Mouse (Mus musculus) small intestine, adult 2 months (tissue): ENCODE measurements at regions not wholly inside any gene's neighbourhood (a gene's known extent, or its start where the extent isn't known, plus 50 kb on each side); places are given as distances from the start of the nearest gene placed in this dataset.

Experiments used
- H3K27ac ChIP-seq: fragments of 200-500 bp; 2 replicates; pipeline ENCODE4 v1.5.1; 2012; ENCODE audit warnings: low read depth, low read length, control low read depth, inconsistent platforms; ENCODE audit not compliant: insufficient read depth
- H3K27me3 ChIP-seq: fragments of 200-500 bp; 2 replicates; pipeline ENCODE4 v1.6.1; 2012; ENCODE audit warnings: mild to moderate bottlenecking, moderate library complexity, low read length, inconsistent platforms; ENCODE audit not compliant: control insufficient read depth, insufficient read depth
- H3K36me3 ChIP-seq: fragments of 200-500 bp; 2 replicates; pipeline ENCODE4 v1.6.1; 2012; ENCODE audit warnings: mild to moderate bottlenecking, low read length, control low read depth, inconsistent platforms; ENCODE audit not compliant: control insufficient read depth, insufficient read depth
- H3K4me1 ChIP-seq: fragments of 200-500 bp; 2 replicates; pipeline ENCODE4 v1.6.1; 2012; ENCODE audit warnings: low read length, inconsistent platforms, mixed read lengths; ENCODE audit not compliant: control insufficient read depth, insufficient read depth, insufficient read length
- H3K4me3 ChIP-seq: fragments of 200-500 bp; 2 replicates; pipeline ENCODE4 v1.5.1; 2012; ENCODE audit warnings: low read depth, mild to moderate bottlenecking, control low read depth, inconsistent platforms, low read length, moderate library complexity
- CTCF ChIP-seq: fragments of 200-500 bp; IDR thresholded peaks from 2 replicates; pipeline ENCODE4 v1.5.1; 2012; ENCODE audit warnings: low read depth, mild to moderate bottlenecking, control low read depth, inconsistent platforms, low read length, moderate library complexity, mixed read lengths; ENCODE audit not compliant: insufficient replicate concordance, insufficient read length; ENCODE audit errors: extremely low read depth
- POLR2A ChIP-seq: fragments of 200-500 bp; IDR thresholded peaks from 2 replicates; pipeline ENCODE4 v1.6.1; 2012; ENCODE audit warnings: low read depth, mild to moderate bottlenecking, control low read depth, inconsistent platforms, low read length, moderate library complexity
- WGBS: fragments of 180-500 bp; shearing (Covaris S2); methylation state at CpG from one replicate; pipeline ENCODE4 v1.1.7; 2018; 5-methylcytosine and 5-hydroxymethylcytosine counted together

DNA sequence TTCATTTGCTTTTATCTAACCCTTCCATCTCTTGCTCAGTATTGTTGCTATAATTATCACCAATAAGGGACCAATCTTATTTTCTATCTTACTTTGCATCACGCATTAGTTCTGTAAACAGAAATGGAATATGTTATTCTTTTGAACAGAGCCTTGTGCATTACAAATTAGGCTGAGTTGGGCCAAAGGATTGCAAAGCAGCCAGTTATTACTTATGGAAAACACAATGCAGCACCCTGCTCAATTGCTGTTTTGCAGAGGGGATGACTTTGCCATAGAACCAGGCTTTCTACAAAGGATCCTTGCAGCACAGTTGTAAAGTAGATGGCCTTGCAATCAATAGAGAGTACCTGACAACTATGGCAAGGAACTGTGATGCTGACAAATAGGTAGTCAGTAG lies 364.3 kb downstream of the Ppargc1a start:
- Histone ChIP-seq H3K4me3 (no peak overlapping the region), H3K4me1 (no peaks in the 10 kb centered on the region), H3K27me3 (no peaks in the 10 kb centered on the region), H3K27ac (no peak overlapping the region), H3K36me3 (no peaks in the 10 kb centered on the region)
- TF ChIP-seq CTCF, result no peak
- TF ChIP-seq POLR2A, result no peak
- WGBS, result 87% methylated on average over 1 of the region's 1 CpGs

DNA sequence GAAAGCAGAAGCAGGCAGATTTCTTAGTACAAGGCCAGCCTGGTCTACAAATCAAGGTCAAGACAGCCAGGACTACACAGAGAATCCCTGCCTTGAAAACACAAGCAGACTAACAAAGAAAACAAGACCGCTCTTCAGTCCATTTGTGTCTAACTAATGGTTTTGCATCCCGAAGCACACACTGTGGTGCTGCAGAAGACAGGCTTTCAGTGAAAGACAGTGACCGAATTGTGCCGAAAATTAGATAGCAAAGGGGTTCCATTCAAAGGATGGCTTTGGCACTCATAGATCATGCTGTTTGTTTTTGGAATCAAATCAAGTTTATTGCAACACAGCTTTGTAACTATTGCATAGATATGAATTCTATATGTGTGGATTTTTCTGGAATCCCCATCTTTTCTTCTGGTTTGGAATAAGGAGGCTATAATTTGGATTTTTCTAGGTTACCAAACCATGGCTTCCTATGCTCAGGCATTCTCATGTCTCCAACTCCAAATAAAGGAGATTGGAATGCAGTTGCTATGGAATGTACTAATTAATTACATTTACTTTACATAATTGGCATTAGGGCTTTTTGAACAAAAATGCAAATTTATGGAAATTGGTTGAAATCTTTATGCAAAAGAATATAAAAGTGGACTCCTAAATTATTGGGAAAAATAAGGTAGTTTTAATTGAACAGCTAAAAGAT lies 364.9 kb downstream of the Ppargc1a start:
- no peak overlapping the region for H3K27ac ChIP-seq
- 86% methylated on average over 4 of the region's 4 CpGs for WGBS
- no peaks in the 10 kb centered on the region for H3K4me1 ChIP-seq
- H3K27me3 ChIP-seq, result no peaks in the 10 kb centered on the region
- TF ChIP-seq POLR2A, result no peak
- H3K36me3 ChIP-seq, result no peaks in the 10 kb centered on the region
- no peak overlapping the region for H3K4me3 ChIP-seq

DNA sequence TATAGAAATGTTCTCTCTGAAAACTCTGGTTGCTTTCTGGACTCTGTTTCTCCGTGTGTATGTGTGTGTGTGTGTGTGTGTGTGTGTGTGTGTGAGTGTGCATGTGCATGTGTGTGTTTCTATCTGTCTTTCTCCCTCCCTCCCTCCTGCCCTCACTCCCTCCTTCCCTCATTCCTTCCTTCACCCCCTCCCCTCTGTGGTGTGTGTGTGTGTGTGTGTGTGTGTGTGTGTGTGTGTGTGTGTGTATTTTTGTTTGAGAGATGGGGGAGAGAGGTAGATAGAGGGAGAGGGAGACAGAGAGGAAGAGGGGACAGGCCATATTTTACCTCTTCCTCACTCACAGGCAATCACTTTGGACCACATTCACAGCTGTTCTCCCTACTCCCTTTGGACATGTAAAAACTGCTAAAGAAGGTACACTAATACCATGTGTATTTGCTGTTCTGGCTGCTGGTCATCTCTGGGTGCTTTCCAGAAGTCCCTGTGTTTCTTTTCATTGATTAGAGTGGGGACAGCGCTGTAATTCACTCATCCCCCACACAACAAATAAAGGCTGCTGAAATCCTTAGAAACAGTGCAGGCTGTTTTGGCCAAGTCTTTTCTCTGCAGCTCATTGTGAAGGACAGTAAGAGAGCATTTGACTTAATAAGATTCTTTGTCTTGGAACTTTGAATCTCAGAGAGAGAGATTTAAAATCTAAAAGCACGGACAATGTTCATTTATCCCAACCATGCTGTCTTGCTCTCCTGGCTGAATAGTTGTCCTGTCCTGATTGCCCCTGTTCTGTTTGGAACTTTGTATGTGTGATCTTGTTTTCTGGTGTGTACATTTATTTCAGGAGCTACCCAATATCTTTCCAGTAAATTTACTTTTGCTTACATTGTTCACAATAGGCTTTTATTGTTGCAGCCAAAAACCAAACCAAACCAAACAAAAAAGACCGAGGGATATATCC lies 370.9 kb downstream of the Ppargc1a start:
- H3K4me3 ChIP-seq, result no peak overlapping the region
- H3K36me3 ChIP-seq, result no peaks in the 10 kb centered on the region
- H3K4me1 ChIP-seq, result no peaks in the 10 kb centered on the region
- TF ChIP-seq POLR2A, result no peak
- no peak for TF ChIP-seq CTCF
- no peak overlapping the region for H3K27ac ChIP-seq
- 72% methylated on average over 4 of the region's 4 CpGs for WGBS
- H3K27me3 ChIP-seq, result no peaks in the 10 kb centered on the region

DNA sequence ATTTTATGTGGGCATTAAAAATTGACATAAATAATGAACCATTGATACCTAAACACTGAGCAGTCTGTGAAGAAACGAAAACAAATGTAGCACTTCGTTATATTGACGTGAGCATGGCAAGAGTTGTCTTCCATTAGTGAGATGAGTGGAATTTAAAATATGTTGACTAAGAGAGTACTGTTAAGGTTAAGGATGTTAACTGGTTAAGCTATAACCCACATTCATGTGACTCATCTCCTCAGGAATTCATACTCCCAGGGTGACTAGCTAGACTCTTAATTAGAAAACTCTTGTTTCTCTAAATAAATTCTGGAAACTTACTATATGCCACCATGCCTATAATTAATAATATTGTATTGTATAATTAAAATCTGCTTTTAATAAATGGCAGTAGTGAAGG lies 376.9 kb downstream of the Ppargc1a start:
- Histone ChIP-seq H3K36me3 (no peaks in the 10 kb centered on the region), H3K27ac (no peak overlapping the region), H3K27me3 (no peaks in the 10 kb centered on the region), H3K4me3 (no peak overlapping the region), H3K4me1 (no peaks in the 10 kb centered on the region)
- TF ChIP-seq CTCF (no peak), POLR2A (no peak)
- WGBS, result 81% methylated on average over 3 of the region's 3 CpGs

DNA sequence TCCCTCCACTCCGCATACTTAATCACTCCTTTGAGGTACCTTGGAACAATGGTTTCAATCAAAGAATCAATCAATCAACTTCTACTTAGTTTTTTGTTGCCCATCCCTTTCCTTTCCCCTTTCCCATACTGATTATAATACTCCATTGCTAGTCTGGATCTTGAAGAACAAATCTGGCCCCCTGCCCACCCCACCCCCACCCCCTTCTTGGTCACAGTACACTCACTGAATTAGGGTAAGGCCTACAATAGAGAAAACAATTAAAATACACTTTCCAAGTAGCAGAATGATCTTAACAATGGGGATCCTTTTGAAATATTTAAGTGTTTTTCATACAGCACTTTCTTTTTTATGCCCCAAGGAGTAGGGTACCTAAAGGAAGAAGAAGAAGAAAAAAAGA lies 397.7 kb downstream of the Ppargc1a start:
- Histone ChIP-seq H3K4me3 (no peak overlapping the region), H3K4me1 (no peaks in the 10 kb centered on the region), H3K27ac (no peak overlapping the region), H3K36me3 (no peaks in the 10 kb centered on the region), H3K27me3 (no peaks in the 10 kb centered on the region)
- WGBS, result 92% methylated on average over 1 of the region's 1 CpGs
- no peak for TF ChIP-seq CTCF
- no peak for TF ChIP-seq POLR2A

DNA sequence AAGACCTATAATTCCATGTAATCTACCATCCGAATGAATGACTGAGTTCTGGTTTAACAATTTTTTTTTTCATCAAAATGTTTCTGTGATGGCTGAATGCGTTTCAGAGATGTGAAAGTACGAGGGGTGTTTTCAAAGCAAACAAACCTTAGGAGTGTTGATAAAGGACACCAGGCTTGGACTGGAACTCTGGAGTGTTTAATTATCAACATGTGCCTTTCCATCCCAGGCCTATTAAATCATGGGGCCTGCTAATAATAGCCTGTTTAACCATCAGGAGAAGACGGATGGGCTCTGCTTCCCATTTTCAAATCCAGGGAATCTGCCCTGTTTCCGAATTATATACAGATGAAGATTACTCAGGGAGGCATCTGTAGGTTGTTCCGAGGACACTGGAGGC lies 399.3 kb downstream of the Ppargc1a start:
- Histone ChIP-seq H3K4me1 (no peaks in the 10 kb centered on the region), H3K27ac (no peak overlapping the region), H3K4me3 (no peak overlapping the region), H3K27me3 (no peaks in the 10 kb centered on the region), H3K36me3 (no peaks in the 10 kb centered on the region)
- 53% methylated on average over 6 of the region's 6 CpGs for WGBS
- no peak for TF ChIP-seq CTCF

DNA sequence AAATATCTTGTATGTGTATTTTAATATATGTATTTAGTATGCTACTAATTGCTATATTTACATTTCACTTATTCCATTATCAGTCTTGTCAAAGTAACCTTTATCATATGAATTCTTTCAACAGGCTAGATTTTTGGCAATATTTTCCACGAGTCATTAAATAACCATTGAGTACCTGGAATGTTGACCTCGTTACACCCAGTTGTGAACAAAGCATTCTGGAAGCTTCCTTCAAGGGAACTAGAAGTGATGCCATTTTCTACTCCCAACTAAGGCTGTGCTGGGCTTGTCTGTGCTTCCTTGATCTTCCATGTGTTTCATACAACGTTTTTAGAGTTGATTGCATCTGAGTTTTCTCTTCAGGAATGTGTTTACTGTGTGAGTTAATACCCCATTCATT lies 410.6 kb downstream of the Ppargc1a start:
- Histone ChIP-seq H3K27ac (no peak overlapping the region), H3K27me3 (no peaks in the 10 kb centered on the region), H3K36me3 (no peaks in the 10 kb centered on the region), H3K4me3 (no peak overlapping the region), H3K4me1 (no peaks in the 10 kb centered on the region)
- WGBS, result 34% methylated on average over 3 of the region's 3 CpGs
- TF ChIP-seq CTCF (no peak), POLR2A (no peak)
